Mouse (Mus musculus): Measurements from ENCODE around the gene Slc9c1.

The Slc9c1 gene

GRCm38 (mm10) chr16:45624791-45625190 lies 89.7 kb downstream of the Slc9c1 start:
- DNase-seq (ENCODE audit: low read depth, low spot score) = no peak

- no peak for DNase-seq (ENCODE audit: low read depth, low spot score)
Measured at GRCm38 (mm10) chr16:45625342-45625741, 90.2 kb downstream of the Slc9c1 start.

GRCm38 (mm10) chr16:45629497-45630105 lies 94.5 kb downstream of the Slc9c1 start:
- DNase-seq (ENCODE audit: low read depth, low spot score) = peak; percentile 19

DNA sequence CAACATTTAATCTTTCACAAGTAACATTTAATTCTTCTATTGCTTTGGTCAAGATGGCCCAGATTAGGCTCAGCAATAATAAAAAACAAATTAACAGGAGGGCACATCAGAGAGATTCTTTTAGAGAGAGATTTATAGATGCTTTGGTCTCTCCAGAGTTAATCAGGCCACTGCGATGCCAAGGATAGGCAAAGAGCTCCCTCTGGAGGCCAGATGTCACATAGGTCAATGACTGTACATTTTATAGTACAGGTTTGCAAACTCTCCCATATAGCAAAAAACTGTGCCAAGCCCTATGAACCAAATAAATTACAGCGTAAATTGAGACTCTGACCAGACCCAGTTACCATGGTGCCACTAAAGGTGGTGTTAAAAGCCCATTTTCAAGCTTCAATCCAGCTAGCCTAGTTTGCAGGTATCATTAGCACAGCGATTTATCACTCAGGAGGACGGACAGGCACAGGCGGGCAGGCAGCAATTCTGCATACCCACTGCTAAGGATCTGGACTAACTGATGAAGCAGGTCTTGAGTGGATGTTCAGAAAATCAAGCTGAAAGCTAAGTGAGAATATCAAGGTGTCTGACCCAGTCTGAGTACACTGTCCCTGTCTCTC lies 95.3 kb downstream of the Slc9c1 start:
- DNase-seq (ENCODE audit: low read depth, low spot score) = peak; percentile 84

- no peak for DNase-seq (ENCODE audit: low read depth, low spot score)
Measured at GRCm38 (mm10) chr16:45632420-45632819, 97.3 kb downstream of the Slc9c1 start.

DNA sequence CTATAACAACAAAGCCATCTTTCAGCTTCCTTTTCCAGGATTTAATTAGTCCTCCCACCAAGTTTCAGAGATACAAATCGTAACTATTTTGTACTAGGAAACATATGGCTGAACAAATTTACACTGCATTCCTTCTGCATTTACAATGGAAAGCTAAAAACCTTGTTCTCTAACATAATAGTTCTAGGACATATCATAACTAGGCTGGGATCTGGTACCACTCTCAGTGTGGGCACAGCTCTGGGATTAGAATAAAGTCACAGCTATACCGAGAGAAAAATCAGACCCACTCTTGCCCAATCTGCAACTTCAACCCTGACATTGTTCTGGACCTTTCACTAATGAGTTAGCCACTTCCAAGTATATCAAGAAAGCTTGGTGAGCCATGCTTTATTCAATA lies 100.7 kb downstream of the Slc9c1 start:
- peak; percentile 35 for DNase-seq (ENCODE audit: low read depth, low spot score)

GRCm38 (mm10) chr16:45640070-45640762 lies 105.1 kb downstream of the Slc9c1 start:
- DNase-seq (ENCODE audit: low read depth, low spot score) = no peak

DNA sequence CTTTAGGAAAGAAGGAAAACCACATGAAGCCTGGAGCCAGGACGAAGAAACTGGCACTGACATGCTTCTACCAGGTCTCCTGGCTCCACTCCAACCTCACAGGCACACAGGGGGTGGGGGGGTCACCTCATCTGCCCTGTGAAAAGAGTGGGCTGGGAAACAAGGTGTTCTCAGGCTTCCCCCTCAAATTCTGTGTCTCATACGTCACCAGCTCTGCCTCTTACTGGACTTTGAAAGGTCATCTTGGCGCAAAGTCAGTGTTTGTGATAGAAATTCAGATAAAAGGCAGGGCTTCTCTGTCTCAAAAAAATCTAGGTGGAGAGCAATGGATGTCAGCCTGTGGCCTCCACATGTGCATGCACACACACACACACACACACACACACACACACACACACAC lies 106.2 kb downstream of the Slc9c1 start:
- no peak for DNase-seq (ENCODE audit: low read depth, low spot score)

- DNase-seq (ENCODE audit: low read depth, low spot score) = no peak
Measured at GRCm38 (mm10) chr16:45643944-45644343, 108.8 kb downstream of the Slc9c1 start.

DNA sequence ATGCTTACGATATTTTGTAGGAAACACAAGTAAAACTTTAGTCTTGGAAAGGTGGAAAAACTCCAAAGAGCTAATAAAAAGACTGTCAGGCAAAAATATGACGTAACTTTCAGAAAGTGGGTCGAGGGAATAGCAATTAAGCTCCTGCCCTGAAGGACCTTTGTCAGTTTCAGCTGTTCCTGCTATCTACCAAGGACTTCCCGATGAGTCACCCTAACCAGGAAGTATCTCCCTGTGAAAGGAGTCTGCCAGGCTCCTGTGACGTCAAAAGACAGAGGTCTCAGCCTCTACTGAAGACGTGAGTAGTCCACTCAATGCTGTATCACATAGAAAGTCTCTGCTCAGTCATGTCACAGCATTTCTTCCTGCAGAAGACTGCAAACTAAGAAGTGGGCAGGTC lies 109.3 kb downstream of the Slc9c1 start:
- DNase-seq (ENCODE audit: low read depth, low spot score) = peak; percentile 16

DNA sequence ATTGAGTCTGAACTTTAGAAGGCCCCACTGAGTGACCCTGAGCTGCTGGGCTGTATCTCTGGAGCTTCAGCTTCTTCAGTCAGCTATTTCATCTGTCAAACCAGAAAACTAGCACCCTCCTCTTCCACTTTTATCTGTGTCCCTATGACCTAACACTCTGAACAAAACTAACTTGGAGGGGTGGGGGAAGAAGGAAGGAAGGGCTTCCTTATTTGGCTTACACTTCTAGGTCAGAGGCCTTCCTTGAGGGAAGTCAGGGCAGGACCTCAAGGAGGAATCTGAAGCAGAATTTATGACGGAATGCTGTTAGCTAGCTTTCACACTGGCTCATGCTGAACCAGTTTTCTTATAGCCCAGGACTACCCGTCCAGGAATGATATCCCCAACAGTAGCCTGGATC lies 116.4 kb downstream of the Slc9c1 start:
- no peak for DNase-seq (ENCODE audit: low read depth, low spot score)

- DNase-seq (ENCODE audit: low read depth, low spot score) = no peak
Measured at GRCm38 (mm10) chr16:45653009-45653933, 118.2 kb downstream of the Slc9c1 start.

DNA sequence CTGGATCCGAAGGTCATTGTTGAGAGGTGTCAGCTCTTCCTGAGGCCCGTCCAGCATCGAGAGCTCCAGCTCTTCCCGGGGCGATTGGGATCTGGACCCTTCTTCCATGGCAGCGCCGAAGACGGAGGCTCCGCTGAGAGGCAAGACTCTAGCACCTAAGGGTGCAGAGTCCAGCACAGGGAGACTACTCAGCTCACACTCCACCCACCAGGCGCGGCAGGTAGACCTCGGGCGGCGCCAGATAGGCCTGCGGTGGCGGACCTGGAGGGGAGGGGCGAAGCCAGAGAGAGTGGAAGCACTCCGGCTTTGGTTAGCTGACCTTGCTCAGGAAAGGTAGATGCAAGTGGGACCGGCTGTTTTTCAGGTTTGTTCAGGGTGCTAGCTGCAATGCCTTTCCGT lies 118.8 kb downstream of the Slc9c1 start, which contains the start of gene BC016579:
Gene BC016579, minus strand, starts transcription at position 135 of the 399 bp plus-strand sequence.
- DNase-seq (ENCODE audit: low read depth, low spot score) = no peak

GRCm38 (mm10) chr16:45654465-45654864 lies 119.4 kb downstream of the Slc9c1 start:
- DNase-seq (ENCODE audit: low read depth, low spot score) = no peak
